Mouse (Mus musculus): Measurements from ENCODE around the gene Dap. TPM values are rescaled to one million over a fixed set of nuclear protein-coding genes. Genes with fewer than 3 reads are reported as not detected.

Gene Dap
- polyA plus RNA-seq, 1 experiment from 2014 or later: 124 TPM

DNA sequence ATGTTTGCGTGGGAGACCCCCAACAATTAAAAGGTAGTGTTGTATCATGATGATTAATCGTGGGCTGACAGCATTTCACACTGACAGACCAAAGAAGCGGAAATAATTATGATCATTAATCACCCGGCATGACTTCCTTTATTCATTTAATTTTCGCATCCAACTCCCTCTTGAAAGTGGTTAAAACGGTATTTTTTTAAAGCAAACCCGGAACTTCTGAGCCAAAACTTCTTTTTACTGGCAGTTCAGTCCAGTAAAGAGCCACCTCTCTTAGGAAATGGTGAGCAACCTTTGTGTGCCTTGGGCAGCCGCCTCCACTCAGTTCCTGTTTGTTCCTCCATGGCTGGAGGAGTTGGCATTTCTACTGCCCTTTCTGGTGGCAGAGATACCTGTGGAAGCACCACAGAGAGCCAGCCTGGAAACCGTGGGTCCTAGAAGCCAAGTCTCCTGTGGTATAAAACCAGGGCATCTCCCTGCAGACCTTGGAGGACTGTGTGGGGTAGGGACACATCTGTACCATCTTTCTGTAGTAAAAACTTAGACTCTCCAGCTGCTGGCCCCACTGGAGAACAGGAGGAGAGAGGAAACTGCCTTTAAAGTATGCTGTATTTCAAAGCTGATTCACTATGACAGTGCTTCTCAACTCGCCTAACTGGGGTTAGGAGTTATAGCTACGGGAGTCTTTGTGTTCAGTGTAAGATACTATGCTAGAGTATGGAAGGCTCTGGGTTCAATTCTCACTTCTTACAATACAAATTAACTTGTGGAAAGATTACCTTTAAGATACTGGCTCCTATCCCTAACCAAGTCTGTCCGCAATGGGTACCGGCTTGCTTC is 910 bp downstream of the Dap start:
- no peak for ATAC-seq
- H3K9ac ChIP-seq (ENCODE audit: low read depth, low read length): peak overlapping the region; percentile 92
- TF ChIP-seq CTCF (IDR thresholded peaks at IDR 0.05; ENCODE audit: low read depth): no peak
- H3K4me1 ChIP-seq (replicated peaks; ENCODE audit: control insufficient read depth, insufficient read depth, low read length): peaks cover 6% of the 10 kb centered on the region; the same call in 1 of the 2 replicates
- H3K27ac ChIP-seq (ENCODE audit: low read depth, low read length): peak overlapping the region; percentile 75
- no peaks in the 10 kb centered on the region for H3K27me3 ChIP-seq (replicated peaks; ENCODE audit: control insufficient read depth, insufficient read depth, low read length)
- H3K9me3 ChIP-seq (ENCODE audit: control insufficient read depth): no peaks in the 10 kb centered on the region
- WGBS: 26% methylated on average over 13 of the region's 13 CpGs
- H3K4me2 ChIP-seq (replicated peaks; ENCODE audit: low read depth): peak overlapping the region; percentile 88
- no peaks in the 10 kb centered on the region for H3K36me3 ChIP-seq (ENCODE audit: control insufficient read depth, insufficient read depth)
- H3K4me3 ChIP-seq (ENCODE audit: low read depth, low read length): peak overlapping the region; percentile 86

DNA sequence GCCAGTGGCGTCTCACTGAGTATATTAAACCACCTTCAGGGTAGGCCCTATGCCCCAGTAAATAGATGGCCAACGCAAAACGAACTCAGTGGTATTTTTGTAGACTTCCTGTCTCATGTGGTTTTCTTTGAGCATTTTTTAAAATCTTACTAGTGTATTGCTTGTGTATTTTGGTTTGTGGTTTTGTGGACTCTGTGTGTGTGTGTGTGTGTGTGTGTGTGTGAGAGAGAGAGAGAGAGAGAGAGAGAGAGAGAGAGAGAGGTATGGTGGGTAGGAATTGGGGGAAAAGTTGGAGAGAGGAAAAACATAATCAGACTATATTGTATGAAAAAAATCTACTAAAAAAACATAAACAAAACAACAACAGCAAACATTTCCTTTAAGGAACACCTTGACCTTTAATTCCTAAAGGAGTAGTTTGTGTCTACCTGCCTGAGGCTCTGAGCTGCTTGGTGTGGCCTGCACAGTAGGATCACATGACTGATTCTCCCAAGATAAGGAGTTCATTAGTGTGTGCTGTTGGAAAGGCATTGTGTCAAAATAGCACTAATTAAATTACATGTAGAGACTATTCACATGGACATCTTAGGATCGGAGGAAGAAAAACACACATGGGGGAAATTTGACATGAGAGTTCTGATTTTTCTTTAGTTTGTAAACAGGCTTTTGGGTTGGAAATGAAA is 1.7 kb downstream of the Dap start:
- no peak for TF ChIP-seq CTCF (IDR thresholded peaks at IDR 0.05; ENCODE audit: low read depth)
- Histone ChIP-seq H3K27me3 (replicated peaks; ENCODE audit: control insufficient read depth, insufficient read depth, low read length) (no peaks in the 10 kb centered on the region), H3K4me2 (replicated peaks; ENCODE audit: low read depth) (peak overlapping the region; percentile 88), H3K4me3 (ENCODE audit: low read depth, low read length) (peak overlapping the region; percentile 86), H3K36me3 (ENCODE audit: control insufficient read depth, insufficient read depth) (no peaks in the 10 kb centered on the region), H3K27ac (ENCODE audit: low read depth, low read length) (no peak overlapping the region), H3K9ac (ENCODE audit: low read depth, low read length) (no peak overlapping the region), H3K9me3 (ENCODE audit: control insufficient read depth) (no peaks in the 10 kb centered on the region), H3K4me1 (replicated peaks; ENCODE audit: control insufficient read depth, insufficient read depth, low read length) (peaks cover 6% of the 10 kb centered on the region; the same call in 1 of the 2 replicates)
- WGBS: 69% methylated on average over 4 of the region's 4 CpGs
- no peak for ATAC-seq

DNA sequence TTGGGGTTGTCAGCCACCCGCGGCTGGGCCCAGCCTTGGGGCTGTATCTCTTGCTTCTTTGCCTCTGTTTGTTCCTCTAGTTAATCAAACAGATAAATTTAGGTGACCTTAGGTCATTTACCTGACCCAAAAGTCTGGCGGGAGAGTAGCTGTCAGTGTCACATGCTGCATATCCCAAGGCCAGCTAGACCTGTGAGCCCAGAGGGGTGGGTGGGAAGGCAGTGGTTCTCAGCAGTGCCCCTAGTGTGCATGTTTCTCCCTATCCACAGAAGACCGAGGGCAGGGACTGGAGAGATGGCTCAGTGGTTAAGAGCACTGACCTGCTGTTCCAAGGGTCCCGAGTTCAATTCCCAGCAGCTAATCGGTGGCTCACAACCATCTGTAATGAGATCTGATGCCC is 2.4 kb downstream of the Dap start:
- H3K4me3 ChIP-seq (ENCODE audit: low read depth, low read length): no peak overlapping the region
- no peaks in the 10 kb centered on the region for H3K9me3 ChIP-seq (ENCODE audit: control insufficient read depth)
- peaks cover 6% of the 10 kb centered on the region; the same call in 1 of the 2 replicates for H3K4me1 ChIP-seq (replicated peaks; ENCODE audit: control insufficient read depth, insufficient read depth, low read length)
- peak; percentile 61 for TF ChIP-seq CTCF (IDR thresholded peaks at IDR 0.05; ENCODE audit: low read depth)
- no peaks in the 10 kb centered on the region for H3K27me3 ChIP-seq (replicated peaks; ENCODE audit: control insufficient read depth, insufficient read depth, low read length)
- peak overlapping the region; percentile 40 for H3K4me2 ChIP-seq (replicated peaks; ENCODE audit: low read depth)
- no peak overlapping the region for H3K9ac ChIP-seq (ENCODE audit: low read depth, low read length)
- no peaks in the 10 kb centered on the region for H3K36me3 ChIP-seq (ENCODE audit: control insufficient read depth, insufficient read depth)
- H3K27ac ChIP-seq (ENCODE audit: low read depth, low read length): no peak overlapping the region
- no peak for ATAC-seq
- WGBS: 62% methylated on average over 6 of the region's 6 CpGs

DNA sequence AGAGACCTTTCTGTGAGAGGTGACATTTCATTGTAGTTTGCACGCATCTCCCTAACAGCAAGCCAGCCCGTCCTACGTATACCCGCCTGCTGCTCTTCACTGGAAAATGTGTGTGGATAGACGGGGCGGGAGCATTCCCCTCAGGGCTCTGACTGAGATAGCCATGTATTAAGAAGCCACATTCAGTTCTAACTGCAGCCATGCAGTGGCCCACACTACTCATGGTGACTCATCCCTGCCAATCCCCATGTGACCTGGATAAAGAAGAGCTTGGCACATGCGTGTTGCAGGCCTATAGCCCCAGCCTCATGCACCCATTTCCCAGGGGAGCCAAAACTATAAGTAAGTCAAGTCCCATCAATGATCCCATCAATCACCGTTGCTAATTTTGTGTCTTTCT is 3.7 kb downstream of the Dap start:
- H3K27me3 ChIP-seq (replicated peaks; ENCODE audit: control insufficient read depth, insufficient read depth, low read length): no peaks in the 10 kb centered on the region
- no peak overlapping the region for H3K9ac ChIP-seq (ENCODE audit: low read depth, low read length)
- peaks cover 6% of the 10 kb centered on the region; the same call in 1 of the 2 replicates for H3K4me1 ChIP-seq (replicated peaks; ENCODE audit: control insufficient read depth, insufficient read depth, low read length)
- no peak overlapping the region for H3K27ac ChIP-seq (ENCODE audit: low read depth, low read length)
- ATAC-seq: no peak
- H3K9me3 ChIP-seq (ENCODE audit: control insufficient read depth): no peaks in the 10 kb centered on the region
- H3K4me3 ChIP-seq (ENCODE audit: low read depth, low read length): no peak overlapping the region
- no peak overlapping the region for H3K4me2 ChIP-seq (replicated peaks; ENCODE audit: low read depth)
- TF ChIP-seq CTCF (IDR thresholded peaks at IDR 0.05; ENCODE audit: low read depth): no peak
- H3K36me3 ChIP-seq (ENCODE audit: control insufficient read depth, insufficient read depth): no peaks in the 10 kb centered on the region
- WGBS: 90% methylated on average over 8 of the region's 8 CpGs

DNA sequence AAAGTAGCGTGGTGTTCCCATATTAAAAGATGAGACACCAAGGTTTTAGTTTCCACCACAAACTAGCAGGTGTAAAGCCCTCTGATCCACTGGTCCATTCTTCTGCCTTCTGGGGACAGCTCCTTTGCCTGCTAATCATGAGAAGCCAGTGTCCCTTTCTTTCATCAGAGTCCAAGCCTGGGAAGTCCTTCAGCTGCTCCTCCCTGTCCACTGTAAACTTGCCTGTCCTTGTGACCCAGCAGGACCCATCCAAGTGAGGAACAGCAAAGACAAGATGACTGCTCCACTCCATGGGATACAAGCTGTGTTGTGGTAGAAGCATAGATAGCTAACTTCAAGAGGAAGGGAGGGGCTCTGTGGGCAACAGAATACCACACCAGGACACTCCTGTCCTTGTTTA is 8.9 kb downstream of the Dap start:
- H3K27me3 ChIP-seq (replicated peaks; ENCODE audit: control insufficient read depth, insufficient read depth, low read length): no peaks in the 10 kb centered on the region
- WGBS: 97% methylated on average over 1 of the region's 1 CpGs
- no peak overlapping the region for H3K4me2 ChIP-seq (replicated peaks; ENCODE audit: low read depth)
- no peak overlapping the region for H3K4me3 ChIP-seq (ENCODE audit: low read depth, low read length)
- no peak for TF ChIP-seq CTCF (IDR thresholded peaks at IDR 0.05; ENCODE audit: low read depth)
- no peaks in the 10 kb centered on the region for H3K9me3 ChIP-seq (ENCODE audit: control insufficient read depth)
- no peak overlapping the region for H3K27ac ChIP-seq (ENCODE audit: low read depth, low read length)
- ATAC-seq: no peak
- peaks cover 3% of the 10 kb centered on the region; the same call in 1 of the 2 replicates for H3K36me3 ChIP-seq (ENCODE audit: control insufficient read depth, insufficient read depth)
- no peaks in the 10 kb centered on the region for H3K4me1 ChIP-seq (replicated peaks; ENCODE audit: control insufficient read depth, insufficient read depth, low read length)
- H3K9ac ChIP-seq (ENCODE audit: low read depth, low read length): no peak overlapping the region

DNA sequence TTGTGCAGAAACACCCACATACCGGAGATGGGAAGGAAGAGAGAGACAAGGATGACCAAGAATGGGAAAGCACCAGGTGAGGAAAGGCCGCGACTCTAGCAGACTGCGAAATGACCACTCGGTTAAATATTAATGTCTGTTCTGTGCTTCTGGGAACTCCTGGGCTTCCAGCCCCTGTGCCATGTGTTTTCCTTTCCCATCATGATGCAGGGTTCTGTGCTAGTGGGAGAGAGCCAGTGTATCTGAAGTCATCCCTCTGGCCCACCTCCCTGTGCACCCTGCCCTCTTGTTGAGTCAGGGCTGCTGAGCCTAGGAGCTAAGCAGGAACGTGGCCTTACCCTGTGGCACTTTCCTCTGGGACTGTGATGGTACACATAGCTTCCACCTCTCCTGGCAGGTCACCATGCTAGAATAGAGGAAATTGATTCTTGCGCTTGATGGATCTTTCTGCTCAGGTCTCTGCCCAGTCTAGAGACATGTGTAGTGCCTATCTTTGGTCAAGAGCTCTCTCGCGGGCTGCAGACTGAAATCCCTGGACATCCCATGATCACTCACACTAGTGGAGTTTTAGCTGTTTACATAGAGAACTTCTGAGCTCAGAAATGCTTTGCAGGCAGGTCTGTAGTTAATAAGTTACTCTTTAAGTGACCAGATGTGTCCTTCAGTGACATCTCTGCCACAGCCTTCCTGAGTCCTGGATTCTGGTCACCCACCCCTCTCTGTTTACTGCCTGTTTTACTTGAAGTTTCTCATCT is 11.9 kb downstream of the Dap start:
- H3K4me2 ChIP-seq (replicated peaks; ENCODE audit: low read depth): no peak overlapping the region
- H3K27ac ChIP-seq (ENCODE audit: low read depth, low read length): no peak overlapping the region

More for the DNA sequence above, 11.9 kb downstream of the Dap start:
- Histone ChIP-seq H3K27me3 (replicated peaks; ENCODE audit: control insufficient read depth, insufficient read depth, low read length) (no peaks in the 10 kb centered on the region), H3K4me3 (ENCODE audit: low read depth, low read length) (no peak overlapping the region), H3K9me3 (ENCODE audit: control insufficient read depth) (no peaks in the 10 kb centered on the region), H3K9ac (ENCODE audit: low read depth, low read length) (no peak overlapping the region), H3K36me3 (ENCODE audit: control insufficient read depth, insufficient read depth) (peaks cover 9% of the 10 kb centered on the region; the same call in 1 of the 2 replicates), H3K4me1 (replicated peaks; ENCODE audit: control insufficient read depth, insufficient read depth, low read length) (no peaks in the 10 kb centered on the region)
- 51% methylated on average over 9 of the region's 9 CpGs for WGBS
- ATAC-seq: peak; percentile 49
- TF ChIP-seq CTCF (IDR thresholded peaks at IDR 0.05; ENCODE audit: low read depth): no peak
